Mouse (Mus musculus) activated CD4-positive, CD25-positive, alpha-beta regulatory T cell (primary cell): Measurements from ENCODE around the gene Klra8. TPM values are rescaled to one million over a fixed set of nuclear protein-coding genes. Genes with fewer than 3 reads are reported as not detected.

Source experiments
- polyA plus RNA-seq, 2 experiments: library from polyadenylated mRNA; unstranded; fragments of 100-300 nt; shearing (Covaris generic); gene quantifications; one replicate each; pipeline ENCODE4 v1.2.1; 2017

Gene Klra8
- polyA plus RNA-seq: under 1 TPM in 1 of 2 experiments, not detected in 1; 0.15 TPM

DNA sequence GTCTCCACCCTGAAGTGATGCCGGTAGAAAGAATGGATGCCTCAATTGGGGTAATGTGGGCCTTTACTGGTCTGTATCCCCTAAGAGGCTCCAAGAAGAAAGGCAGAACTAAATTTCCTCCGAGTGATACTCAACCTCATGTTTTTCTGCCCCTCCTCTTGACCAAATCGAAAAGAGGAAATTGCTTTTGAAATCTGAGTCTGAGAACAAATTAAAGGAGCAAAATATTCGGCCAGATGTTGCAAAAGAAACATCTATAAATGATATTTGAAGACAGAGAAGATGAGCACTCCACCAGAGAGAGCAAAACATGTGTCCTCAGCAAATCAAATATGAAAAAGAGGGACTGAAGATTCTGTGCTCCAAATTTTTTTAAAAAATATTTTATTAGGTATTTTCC, at the start of gene Klra8:
Gene Klra8 (minus strand): TSS at position 101 of the 400 bp plus-strand sequence.

GRCm38 (mm10) chr6:130067171-130067570, 62.5 kb downstream of the Klra8 start, which contains the start of gene Klra4:
Klra4 (minus strand) TSS chr6:130067271.

Other genes with a start within 250 kb of the Klra8 start
- not detected for gene Klra5, start 212.2 kb downstream of the Klra8 start, polyA plus RNA-seq
- not detected for gene Klra6, start 102.9 kb downstream of the Klra8 start, polyA plus RNA-seq
- gene Klra4, start 62.6 kb downstream of the Klra8 start, polyA plus RNA-seq: under 1 TPM in 1 of 2 experiments, not detected in 1; 0.23 TPM
- not detected for gene Klra9, start 63.2 kb upstream of the Klra8 start, polyA plus RNA-seq
- gene Klra7, start 103.4 kb upstream of the Klra8 start, polyA plus RNA-seq: under 1 TPM in 1 of 2 experiments, not detected in 1; 0.43 TPM
- gene Klra10, start 152.0 kb upstream of the Klra8 start, polyA plus RNA-seq: not detected
- not detected for gene Klra3, start 207.7 kb upstream of the Klra8 start, polyA plus RNA-seq